Mouse (Mus musculus) E14TG2a.4 (cell line): ENCODE measurements at regions not wholly inside any gene's neighbourhood (a gene's known extent, or its start where the extent isn't known, plus 50 kb on each side); places are given as distances from the start of the nearest gene placed in this dataset.

Source experiments
- H3K27me3 ChIP-seq: 2 replicates; pipeline ENCODE4 v1.6.1; 2014; ENCODE audit warnings: low read length, control low read depth; ENCODE audit not compliant: insufficient read depth
- H3K36me3 ChIP-seq: 2 replicates; pipeline ENCODE4 v1.6.1; 2014; ENCODE audit warnings: low read length, control low read depth; ENCODE audit not compliant: insufficient read depth
- H3K4me1 ChIP-seq: replicated peaks from 2 replicates; pipeline ENCODE4 v1.6.1; 2014; ENCODE audit warnings: low read depth, low read length, control low read depth
- H3K4me3 ChIP-seq: replicated peaks from 2 replicates; pipeline ENCODE4 v1.5.1; 2014; ENCODE audit warnings: mild to moderate bottlenecking, low read length
- H3K9me3 ChIP-seq: 2 replicates; pipeline ENCODE4 v1.6.1; 2014; ENCODE audit warnings: low read length, control low read depth
- CTCF ChIP-seq: conservative IDR thresholded peaks from 2 replicates; pipeline ENCODE4 v1.5.1; 2014; ENCODE audit warnings: low read length
- NANOG ChIP-seq: IDR thresholded peaks from 2 replicates; pipeline ENCODE4 v1.6.1; 2014; ENCODE audit warnings: borderline replicate concordance, low read length, mixed read lengths
- POU5F1 ChIP-seq: IDR thresholded peaks from 2 replicates; pipeline ENCODE4 v1.6.1; 2014; ENCODE audit warnings: low read length, borderline replicate concordance

DNA sequence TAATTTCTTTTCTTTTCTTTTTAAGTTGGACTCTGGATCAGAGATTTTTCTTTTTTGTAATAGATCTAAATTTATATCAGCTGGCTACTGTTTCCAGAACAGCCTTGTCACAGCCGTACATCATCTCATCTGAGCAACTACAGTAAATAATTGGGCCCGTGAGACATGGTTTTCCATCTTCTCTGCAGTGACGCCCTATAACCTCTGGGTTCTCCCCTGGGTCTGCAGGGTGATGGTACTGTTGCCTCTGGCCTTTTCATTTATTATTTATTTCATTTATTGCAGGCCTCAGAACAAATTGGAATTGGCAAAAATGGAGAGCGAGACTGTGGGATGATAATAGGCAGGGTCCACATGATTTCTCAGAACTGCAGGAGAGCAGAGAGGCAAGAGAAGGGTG is 406.3 kb upstream of the Fam92a start:
- no peaks in the 10 kb centered on the region for H3K9me3 ChIP-seq
- no peak overlapping the region for H3K4me3 ChIP-seq
- no peaks in the 10 kb centered on the region for H3K4me1 ChIP-seq
- TF ChIP-seq NANOG (no peak), CTCF (no peak), POU5F1 (no peak)
- no peaks in the 10 kb centered on the region for H3K36me3 ChIP-seq
- no peaks in the 10 kb centered on the region for H3K27me3 ChIP-seq

DNA sequence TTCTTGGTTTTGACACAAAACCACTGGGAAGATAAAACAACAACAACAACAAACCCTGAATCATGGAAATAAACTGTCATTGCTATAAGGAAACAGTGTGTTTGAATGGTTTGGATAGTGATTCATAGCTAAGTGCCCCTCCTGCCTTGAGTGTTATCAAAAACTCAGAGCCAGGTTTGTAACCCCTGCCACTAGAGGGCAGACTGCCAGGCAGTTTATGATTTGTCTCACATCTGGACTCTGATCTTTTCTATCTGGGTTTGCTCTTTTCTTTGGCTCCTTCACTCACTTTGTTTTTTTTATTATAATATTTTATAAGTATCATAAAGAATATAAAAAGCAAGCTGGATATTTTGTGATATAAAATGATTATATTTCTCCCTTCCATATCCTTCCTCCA is 400.1 kb upstream of the Fam92a start:
- Histone ChIP-seq H3K4me1 (peaks cover 5% of the 10 kb centered on the region), H3K9me3 (no peaks in the 10 kb centered on the region; the same call in 1 of the 2 replicates), H3K4me3 (no peak overlapping the region), H3K27me3 (no peaks in the 10 kb centered on the region), H3K36me3 (no peaks in the 10 kb centered on the region)
- no peak for TF ChIP-seq NANOG
- peak; percentile 70 for TF ChIP-seq CTCF

DNA sequence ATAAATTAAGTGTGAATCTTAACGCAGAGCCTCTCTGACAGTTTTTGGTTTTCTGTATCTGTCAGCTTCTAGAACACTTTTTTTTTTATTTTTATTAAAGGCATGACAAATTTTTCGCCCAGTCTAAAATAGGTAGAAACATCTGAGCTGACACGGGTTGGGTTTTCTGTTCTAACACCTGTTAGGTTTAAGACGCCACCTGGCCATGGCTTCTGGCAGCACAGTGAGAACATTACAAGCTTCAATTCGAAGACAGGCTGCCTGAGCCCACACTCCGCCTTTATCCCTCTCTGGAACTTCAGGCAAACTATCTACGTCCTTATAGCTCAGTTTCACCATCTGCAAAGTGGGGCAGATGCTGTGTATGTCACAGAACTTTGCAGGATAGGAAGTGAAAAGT is 398.9 kb upstream of the Fam92a start:
- Histone ChIP-seq H3K4me1 (peaks cover 7% of the 10 kb centered on the region), H3K27me3 (no peaks in the 10 kb centered on the region), H3K9me3 (no peaks in the 10 kb centered on the region; the same call in 1 of the 2 replicates), H3K4me3 (no peak overlapping the region), H3K36me3 (no peaks in the 10 kb centered on the region)
- TF ChIP-seq NANOG (no peak), CTCF (no peak), POU5F1 (no peak)

DNA sequence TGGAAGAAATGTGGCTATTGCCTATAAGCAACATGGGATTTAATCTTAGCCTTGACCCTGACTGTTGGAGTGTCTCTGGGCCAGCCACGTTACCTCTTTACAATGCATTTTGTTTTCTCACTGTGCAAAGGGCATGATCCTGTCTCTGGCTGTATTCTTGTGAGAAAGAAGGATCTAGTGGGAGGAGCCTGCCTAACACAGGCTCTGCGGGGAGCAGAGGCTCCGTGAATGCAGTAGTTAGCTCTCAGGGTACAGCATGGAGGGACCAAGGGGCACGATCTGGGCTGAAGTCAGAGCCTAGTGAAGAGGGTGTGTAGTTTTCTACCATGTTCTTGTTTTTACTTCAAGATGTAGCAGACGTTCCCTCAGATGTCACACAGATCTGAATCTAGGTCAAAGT is 395.8 kb upstream of the Fam92a start:
- no peaks in the 10 kb centered on the region for H3K36me3 ChIP-seq
- TF ChIP-seq CTCF (no peak), NANOG (no peak), POU5F1 (no peak)
- H3K4me1 ChIP-seq = peaks cover 12% of the 10 kb centered on the region
- H3K4me3 ChIP-seq = no peak overlapping the region
- H3K9me3 ChIP-seq = no peaks in the 10 kb centered on the region; the same call in 1 of the 2 replicates
- no peaks in the 10 kb centered on the region for H3K27me3 ChIP-seq

- Histone ChIP-seq H3K36me3 (no peaks in the 10 kb centered on the region), H3K9me3 (no peaks in the 10 kb centered on the region), H3K4me3 (no peak overlapping the region), H3K27me3 (no peaks in the 10 kb centered on the region), H3K4me1 (peaks cover 19% of the 10 kb centered on the region)
- TF ChIP-seq CTCF = no peak
- no peak for TF ChIP-seq NANOG
- no peak for TF ChIP-seq POU5F1
Observed at GRCm38 (mm10) chr4:12563016-12563415, 391.2 kb upstream of the Fam92a start.

DNA sequence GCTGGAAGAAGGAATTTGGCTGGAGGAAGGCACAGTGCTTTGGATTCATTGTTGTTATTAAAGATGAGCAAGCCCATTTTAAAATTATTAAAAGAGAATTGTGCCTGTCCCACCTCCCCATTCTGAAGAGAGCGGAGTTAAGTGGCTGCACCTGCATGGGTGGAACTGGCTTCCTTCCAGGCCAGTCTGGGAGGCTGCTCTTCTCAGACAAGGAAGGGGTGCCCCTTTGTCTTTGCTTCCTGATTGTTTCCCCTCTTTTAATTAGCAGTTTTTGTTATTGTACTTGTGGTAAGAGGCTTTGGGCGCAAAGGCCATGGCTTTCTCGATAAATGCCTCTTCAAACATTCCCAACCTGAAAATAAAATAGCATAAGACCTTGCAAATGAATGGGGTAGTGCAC is 388.7 kb upstream of the Fam92a start:
- Histone ChIP-seq H3K9me3 (no peaks in the 10 kb centered on the region), H3K27me3 (no peaks in the 10 kb centered on the region), H3K36me3 (no peaks in the 10 kb centered on the region), H3K4me3 (peak overlapping the region; percentile 17; the same call in 1 of the 2 replicates), H3K4me1 (peaks cover 10% of the 10 kb centered on the region; the same call in 1 of the 2 replicates)
- TF ChIP-seq POU5F1 = no peak
- TF ChIP-seq CTCF = no peak
- TF ChIP-seq NANOG = no peak

DNA sequence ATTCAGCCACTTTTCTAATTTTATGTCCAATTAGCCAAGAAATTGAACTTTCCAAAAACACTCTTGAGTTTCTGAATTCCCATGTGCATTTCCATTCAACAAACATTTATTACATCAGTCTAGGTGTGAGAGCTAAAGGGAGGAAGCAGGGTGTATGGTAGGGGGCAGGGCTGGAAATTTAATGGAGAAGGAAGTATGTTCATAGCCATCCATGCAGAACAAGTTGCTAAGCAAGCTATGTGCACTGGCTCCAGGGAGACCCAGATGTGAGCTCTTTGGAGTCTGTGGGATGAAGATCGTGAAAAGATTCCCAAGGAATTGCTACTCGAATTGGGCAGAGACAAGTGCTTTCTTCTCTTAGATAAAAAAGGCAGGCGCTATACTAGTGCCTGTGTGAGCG is 388.2 kb upstream of the Fam92a start:
- Histone ChIP-seq H3K36me3 (no peaks in the 10 kb centered on the region), H3K9me3 (no peaks in the 10 kb centered on the region), H3K4me3 (peak overlapping the region; percentile 17; the same call in 1 of the 2 replicates), H3K27me3 (no peaks in the 10 kb centered on the region), H3K4me1 (peaks cover 9% of the 10 kb centered on the region; the same call in 1 of the 2 replicates)
- no peak for TF ChIP-seq POU5F1

DNA sequence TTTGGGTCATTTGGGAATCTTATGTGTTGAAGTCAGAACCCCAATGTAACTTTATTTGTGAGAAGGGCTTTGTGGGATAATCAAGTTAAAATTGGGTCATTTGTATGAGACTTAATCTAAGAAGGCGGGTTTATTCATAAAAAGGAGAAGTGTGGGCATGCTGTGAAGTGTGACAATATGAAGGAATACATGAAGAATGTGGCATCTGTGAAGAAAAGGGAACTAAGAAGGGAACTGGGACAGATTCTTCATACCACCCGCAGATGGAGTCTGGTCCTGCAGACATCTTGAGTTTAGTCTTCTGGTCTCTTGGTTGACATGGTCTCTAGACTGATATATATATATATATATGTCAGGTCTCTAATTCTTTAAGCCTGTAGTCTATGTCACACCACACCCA is 385.3 kb upstream of the Fam92a start:
- no peak for TF ChIP-seq POU5F1
- TF ChIP-seq CTCF = no peak
- no peak for TF ChIP-seq NANOG
- H3K9me3 ChIP-seq = no peaks in the 10 kb centered on the region
- H3K36me3 ChIP-seq = no peaks in the 10 kb centered on the region
- H3K4me3 ChIP-seq = no peak overlapping the region
- H3K27me3 ChIP-seq = no peaks in the 10 kb centered on the region
- H3K4me1 ChIP-seq = peaks cover 6% of the 10 kb centered on the region; the same call in 1 of the 2 replicates

- no peaks in the 10 kb centered on the region; the same call in 1 of the 2 replicates for H3K27me3 ChIP-seq
- TF ChIP-seq CTCF = no peak
- TF ChIP-seq POU5F1 = no peak
- H3K9me3 ChIP-seq = no peaks in the 10 kb centered on the region
- no peaks in the 10 kb centered on the region for H3K4me1 ChIP-seq
- no peaks in the 10 kb centered on the region for H3K36me3 ChIP-seq
- no peak overlapping the region for H3K4me3 ChIP-seq
Observed at GRCm38 (mm10) chr4:12549265-12549664, 377.4 kb upstream of the Fam92a start.
